Mouse (Mus musculus) retina, postnatal 1 day (tissue): Measurements from ENCODE around the gene Hsd11b2.

Source experiments
- DNase-seq: peaks from one replicate; pipeline ENCODE4 v3.0.0-alpha.2; 2012

Gene Hsd11b2

DNA sequence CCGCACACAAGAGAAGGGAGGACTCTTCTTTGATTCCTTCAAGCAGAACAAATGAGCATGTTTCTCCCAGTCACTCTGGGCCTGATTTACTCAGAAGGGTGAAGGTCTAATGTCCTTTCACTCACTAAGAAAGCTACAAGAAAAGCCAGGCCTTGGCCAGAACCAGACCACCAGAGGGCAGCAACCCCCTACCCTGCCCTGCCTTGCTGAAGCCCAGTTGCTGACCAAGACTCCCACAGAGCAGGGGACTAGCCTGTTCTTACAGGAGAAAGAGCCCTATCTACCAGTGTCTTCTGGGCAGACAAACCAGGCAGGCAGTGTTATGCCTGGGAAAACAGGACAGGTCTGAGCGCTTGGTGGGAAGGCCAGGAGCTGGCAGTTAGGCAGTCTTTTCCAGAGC lies 34.2 kb upstream of the Hsd11b2 start:
- peak; percentile 58 for DNase-seq

DNA sequence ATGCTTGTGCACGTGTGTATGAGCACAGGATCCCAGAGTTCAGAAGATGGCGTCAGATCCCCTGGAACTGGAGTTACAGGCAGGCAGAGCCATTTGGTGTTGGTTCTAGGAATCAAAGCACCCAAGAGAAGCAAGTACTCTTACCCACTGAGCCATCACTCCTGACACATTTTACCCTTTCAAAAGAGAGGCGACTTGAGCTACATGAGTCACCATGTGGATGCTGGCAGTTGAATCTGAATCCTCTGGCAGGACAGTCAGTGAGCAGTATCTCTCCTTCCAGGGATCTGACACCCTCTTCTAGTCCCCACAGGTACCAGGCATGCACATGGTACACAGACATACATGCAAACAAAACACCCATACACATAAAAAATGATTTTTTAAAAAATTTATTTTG lies 30.5 kb upstream of the Hsd11b2 start:
- no peak for DNase-seq

DNA sequence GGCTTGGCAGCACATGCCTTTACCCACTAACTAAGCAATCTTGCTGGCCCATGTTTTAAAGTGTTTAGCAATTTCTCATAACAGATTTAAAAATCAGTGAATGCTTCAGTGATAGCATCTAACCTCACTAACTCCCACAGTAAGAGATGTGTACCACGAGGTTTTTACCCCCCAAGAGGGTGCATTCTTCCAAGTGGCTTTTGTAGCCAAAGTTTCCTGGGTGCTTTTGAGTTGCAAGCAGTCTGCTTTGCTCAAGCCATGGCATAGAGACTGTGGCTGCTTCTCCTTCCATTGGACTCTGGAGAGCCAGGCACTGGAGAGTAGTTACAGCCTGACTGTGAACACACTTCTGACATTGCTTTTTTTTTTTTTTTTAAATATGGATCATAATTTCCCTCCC lies 29.3 kb upstream of the Hsd11b2 start:
- DNase-seq = no peak

DNA sequence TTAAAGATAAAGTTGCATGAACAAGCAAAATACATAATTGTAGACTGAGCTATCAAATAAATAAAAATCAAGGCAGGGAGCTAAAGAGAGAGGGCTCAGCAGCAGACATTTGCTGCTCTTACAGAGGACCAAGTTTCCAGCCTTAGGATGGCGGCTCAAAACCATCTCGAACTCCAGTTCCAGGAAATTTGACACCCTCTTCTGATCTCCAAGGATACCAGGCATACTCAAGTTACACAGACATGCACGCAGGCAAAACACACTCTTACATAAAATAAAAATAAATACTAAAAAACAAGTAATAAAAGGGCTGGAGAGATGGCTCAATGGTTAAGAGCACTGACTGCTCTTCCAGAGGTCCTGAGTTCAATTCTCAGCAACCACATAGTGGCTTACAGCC lies 25.1 kb upstream of the Hsd11b2 start:
- DNase-seq = no peak

DNA sequence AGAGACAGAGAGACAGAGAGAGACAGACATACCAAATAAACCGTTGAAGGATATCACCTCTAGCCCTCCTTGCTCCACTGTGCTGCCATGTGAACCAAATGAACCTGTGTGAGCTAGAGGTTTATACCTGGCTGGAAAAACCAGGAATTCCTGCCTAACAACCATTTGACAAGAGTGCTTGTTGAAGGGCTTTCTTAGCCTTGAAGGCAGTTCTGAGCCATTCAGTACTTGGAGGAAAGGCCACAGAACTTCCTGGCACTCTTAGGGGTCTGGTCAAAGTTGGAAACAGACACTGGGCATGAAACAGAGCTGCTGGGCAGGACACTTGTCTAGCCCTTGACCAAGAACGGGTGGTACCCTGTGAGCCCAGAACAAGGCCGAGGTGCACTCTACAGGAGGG lies 24.0 kb upstream of the Hsd11b2 start:
- DNase-seq = no peak

DNA sequence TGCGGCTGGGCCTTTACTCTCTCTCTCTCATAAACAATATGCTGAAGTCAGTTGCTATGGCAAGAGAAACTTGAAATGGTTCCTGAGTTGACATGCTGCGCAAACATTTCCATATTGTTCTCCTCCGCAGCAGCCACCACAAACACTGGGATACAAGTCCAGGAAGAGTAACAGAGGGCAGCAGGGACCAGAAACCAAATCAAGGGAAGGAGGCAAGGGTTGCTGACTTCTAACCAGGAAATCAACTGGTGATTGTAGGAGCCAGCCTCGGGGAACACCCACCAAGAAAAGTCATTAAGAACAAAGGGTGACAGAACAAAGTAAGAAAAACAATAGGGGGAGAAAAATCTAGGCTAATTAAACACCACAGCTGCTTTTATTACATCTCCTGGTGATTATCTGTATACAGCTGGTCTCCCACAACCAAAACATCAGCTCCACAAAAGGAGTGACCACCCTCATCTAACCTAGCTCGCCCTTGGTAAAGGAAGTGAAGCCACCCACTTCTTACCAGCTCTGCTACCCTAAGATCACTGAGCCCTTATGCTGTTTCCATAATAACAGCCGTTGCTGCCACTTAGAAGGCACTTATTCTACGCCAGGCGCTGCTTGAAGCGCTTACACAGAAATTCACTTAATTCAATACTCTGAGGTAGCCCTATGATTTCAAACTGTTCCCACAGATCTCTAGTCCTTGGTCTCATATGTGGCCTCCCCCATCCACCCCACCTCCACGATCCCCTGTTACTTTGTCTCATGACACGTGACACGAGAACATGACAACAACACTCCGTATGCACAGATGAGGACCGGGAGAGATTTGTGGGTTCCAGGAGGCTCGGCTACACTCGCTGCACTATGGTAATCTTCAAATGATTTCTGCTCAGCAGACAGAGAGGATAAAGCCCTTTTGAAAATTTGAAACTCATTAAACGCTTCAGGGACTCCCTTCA lies 22.9 kb upstream of the Hsd11b2 start:
- peak; percentile 22 for DNase-seq

DNA sequence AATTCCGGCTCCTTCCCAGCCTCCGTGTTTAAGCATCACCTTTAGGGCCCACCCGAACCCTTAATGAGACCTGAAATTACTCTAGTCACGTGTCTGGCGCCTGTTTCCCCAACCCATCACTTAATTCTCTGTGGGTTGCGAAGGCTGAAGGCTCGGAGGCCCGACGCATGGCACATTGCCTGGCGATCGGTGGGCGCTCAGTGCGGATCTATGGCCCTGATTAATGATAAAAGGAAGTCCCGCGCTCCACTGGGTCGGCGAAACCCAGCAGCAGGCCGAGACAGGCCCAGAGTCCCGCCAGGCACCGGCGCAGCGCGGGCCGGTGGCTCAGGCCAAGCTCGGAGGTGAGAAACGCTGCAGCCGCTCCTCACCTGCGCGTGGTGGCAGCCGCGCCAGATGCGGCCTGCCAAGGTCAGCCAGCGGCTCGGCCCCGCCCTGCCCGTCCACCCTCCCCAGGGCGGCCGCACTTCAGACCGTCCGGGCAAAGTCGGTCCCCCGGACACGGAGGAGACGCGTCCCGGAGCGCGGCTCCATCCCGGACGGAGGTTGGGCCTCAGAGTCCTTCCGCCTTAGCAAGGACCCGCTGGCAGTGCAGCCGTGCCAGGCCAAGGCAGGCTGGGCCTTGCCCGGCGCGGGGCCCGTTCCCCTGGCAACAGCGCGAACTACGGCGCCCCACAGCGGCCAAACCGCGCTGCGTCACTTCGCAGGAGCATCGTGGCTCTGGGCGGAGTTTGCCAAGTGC lies 21.9 kb upstream of the Hsd11b2 start, which contains the start of gene Zdhhc1:
Zdhhc1 (minus strand) TSS at position 464 of the 742 bp plus-strand sequence.
- peak; percentile 91 for DNase-seq

DNA sequence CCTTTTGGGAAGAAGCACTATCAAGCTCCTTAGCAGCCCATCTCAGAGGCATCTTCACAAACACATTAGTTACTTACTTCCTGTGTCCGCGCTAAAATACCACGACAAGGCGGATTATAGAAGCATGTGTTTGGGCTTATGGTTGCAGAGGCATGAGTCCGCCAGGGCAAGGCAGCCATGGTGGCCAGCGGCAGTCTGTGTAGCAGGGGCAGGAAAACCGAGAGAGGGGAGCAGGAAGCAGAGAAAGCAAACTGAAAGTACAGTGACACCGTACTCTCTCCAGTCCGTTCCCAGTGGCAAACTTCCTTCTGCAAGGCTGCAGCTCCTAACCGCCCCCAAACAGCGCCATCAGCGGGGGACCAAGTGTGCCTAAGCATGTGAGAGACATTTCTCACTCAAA lies 18.8 kb upstream of the Hsd11b2 start:
- no peak for DNase-seq

DNA sequence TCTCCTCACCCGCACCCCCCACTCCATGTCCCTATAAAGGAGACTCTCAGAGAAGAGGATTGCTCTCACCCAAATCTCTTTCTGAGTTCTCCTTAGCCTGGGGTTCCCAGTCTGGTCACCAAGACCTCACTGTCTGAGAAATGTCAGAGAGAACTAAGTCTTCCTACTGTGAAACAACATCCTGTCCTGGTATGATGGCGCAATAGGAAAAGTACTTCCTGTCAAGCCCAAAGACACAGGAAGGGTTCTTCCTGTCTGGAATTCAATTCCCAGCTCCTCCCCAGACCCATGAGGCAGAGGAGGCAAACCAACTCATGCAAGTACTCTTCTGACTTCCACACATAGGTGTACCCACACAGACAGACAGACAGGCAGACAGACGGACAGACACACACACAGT lies 13.9 kb upstream of the Hsd11b2 start:
- no peak for DNase-seq

DNA sequence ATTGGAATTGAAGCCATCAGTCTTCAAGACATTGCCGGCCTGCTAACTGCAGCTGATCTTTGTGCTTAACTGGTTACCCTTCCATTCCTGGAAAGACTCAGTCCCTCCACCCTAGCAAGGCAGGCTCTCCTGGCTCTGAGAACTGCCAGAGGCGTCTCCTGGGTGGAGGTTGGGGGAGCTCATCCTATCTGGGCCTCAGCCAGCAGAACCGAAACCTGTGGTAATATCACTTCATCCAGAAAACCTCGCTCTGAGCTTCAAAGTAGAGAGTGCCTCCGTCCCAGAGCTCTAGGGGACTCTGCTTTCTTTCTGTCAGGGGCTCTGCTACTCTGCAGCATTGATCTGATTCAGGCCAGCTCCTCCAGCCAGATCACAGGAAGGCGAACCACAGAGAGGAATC lies 11.6 kb upstream of the Hsd11b2 start:
- no peak for DNase-seq

DNA sequence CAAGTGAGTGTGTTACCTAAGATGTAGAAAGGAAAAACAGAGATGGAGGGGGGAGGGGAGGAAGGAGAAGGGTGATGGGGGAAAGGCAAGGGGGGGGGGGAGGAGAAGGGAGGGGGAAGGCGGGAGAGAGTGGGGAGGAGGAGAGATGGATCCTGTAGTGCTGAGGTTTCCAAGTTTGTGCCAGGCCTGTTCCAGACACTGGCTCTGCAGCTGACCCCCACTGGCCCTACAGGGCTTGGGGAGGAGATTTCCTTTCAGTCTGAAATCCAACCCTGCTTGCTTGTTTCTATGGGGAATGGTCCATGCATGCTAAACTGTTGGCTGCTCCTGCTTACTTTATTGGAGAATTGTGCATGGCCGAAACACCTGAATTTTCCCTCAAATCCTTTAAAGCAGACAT lies 9.8 kb upstream of the Hsd11b2 start:
- no peak for DNase-seq

DNA sequence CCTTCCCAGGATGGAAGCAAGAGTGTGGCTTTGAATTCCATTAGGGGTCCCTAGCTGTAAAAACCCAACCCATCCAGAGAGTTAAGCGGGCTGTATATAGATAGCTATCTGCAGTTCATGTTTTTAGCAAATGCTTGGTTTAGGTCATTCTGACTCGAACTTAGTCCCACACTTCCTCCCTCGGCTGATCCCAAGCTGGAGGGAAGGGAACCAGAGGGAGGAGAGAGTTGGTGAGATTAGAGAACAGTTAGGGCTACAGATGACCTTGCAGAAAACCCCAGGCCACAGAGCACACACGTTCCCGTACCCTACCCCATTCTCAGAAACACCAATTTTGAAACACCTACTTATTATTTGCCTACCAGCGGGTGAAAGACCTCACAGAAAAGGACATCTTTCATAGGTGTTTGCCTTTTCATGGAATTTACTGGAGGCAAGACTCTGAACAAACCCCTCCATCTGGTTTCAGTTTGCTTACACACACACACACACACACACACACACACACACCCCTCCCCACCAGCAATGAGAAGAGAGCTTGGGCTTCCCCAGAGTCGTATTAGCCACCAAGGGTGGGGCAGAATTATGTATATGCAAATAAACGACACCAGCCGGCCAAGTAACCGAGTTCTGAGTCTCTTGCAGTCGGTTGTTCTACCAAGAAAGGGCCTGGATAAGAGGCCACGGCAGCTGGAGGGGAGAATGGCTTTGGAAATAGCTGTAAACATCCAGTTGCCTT lies 8.4 kb upstream of the Hsd11b2 start:
- DNase-seq = no peak

DNA sequence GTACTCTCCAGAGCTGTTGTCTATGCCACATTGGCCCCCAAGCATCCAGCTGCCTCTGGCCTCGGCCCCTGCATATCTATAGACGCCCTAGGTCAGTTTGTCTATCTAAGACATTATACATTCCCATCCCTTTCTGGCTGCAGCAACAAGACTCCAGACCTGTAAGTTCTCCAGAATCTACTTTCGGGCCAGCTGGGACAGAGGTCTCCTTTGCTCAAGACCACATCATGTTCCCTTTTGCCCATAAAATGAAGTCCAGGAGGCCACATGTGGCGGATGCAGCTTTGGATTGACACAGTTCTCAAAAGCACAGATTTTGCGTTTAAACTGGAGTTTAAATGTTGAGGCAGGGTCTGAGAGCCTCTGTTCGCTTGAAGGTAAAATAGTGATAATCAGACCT lies 4.4 kb upstream of the Hsd11b2 start:
- DNase-seq = no peak

DNA sequence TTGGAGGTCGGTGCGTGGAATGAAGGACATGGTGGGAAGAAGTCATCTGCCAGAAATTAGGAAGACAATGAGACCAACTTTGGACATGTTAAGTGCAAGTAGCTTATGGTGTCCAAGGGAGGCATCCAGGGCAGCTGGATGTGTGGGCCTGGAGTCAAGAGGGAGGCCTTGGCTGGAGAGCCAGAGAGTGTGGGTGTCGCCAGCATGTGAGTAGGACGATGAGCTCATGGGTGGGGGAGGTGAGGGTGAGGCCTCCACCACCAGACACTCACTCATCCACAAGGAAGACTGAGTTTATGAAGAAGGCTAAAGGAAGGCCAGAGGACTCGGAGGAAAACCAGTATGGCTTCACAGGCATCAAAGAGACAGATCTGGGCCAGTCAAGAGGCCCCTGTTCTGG lies 3.9 kb upstream of the Hsd11b2 start:
- no peak for DNase-seq

DNA sequence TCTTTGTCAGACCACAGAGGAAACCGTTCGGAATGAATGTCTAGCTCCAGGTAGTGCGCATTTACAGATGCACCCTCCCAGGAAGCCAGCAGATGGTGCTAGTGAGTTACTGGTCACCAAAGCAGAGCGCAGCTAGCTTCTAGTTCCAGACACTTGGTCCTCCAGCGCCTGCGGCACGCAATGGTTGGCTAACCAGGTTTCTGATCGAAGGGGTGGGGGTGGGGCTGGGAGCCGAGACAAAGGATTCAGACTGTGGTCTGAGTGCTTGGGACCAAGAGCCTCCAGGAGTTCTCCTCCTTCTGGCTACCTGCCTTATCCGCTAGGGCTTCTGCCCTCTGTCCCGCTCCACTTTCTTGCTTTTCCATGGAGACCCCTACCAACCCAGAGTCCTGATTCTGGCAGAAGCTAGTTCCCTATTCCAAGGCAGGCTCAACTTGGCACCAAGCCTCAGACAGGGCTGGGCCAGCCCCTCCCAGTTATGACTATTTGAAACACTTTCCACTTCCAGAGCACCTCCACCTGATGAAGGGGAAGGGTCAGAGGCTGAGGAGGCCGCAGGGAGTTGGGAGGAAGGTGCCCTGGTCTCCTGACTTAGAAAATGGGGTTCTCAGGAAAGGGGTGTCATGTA lies 2.4 kb upstream of the Hsd11b2 start:
- DNase-seq = peak; percentile 90

DNA sequence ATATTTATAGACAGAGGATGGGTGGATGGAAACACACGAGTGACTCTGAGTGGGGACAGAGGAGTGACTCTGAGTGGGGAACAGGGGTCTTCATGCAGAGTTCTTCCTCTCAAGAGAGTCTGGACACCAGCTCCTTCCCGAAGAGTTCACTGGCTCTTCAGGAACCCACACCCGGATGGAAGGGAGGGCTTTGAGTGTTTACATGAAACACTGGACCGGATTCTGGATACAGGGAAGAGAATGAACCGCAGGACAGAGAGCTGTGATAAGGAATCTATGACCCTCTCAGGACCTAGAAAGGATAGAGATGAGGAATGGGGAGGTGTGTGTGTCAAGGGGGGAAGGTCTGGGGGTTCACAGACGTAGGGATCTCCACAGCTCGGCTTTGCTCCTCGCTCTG lies 1.2 kb upstream of the Hsd11b2 start:
- DNase-seq = peak; percentile 10

DNA sequence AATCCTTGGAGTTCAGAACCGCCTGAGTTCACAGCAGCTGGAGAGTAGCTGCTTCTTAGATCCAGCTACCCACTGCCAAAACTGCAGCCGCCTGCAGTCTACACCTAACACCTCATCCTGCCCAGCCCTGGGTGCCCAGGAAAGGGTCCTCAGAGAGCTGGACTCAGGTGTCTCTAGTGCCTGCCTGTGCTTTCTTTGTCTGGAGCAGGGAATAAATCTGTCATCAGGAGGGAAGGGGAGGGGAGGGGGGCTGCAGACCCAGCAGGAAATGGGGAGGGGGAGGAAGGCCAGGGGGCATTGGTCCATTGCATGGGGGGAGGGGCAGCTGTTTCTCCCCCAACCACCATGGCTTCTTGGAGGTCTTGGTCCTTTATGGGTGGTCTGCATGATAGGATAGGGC lies 1.0 kb downstream of the Hsd11b2 start:
- peak; percentile 14 for DNase-seq

DNA sequence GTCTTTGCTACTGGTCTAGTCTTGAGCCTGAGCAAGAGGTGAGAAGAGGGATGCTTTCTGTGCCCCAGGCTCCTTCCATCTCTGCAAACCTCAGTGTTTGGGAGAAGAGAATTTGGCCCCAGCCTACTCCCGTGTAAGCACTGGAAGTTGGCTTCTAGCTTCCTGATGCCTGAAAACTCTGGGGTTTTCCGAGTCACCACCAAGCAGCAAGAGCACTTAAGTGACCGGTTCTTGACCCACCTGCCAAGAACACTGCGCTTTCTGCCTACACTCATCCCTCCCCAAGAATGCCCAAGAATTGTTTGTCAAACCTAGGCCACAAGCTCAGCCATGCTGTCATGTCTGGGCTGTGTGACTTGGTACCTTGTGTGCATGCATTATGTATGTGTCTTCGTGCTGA lies 2.0 kb downstream of the Hsd11b2 start:
- no peak for DNase-seq

DNA sequence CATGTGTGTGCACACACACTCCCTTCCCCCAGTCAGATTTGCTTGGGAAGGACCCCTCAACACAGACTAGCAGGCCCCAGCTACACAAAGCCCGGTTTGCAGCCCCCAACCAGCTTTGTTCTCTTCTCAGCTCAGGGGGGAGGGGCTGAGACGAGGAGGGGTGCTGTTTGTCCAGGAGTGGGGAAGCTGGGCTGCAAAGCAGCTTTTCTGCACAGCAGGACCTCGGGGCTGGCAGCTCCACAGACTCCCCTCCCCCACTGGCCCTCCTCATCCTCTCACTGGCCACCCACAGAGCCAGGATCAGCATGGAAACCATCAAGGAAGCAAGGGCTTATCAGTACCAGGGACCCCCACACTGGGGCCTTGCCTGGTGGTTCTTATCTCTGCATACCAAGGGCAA lies 2.5 kb downstream of the Hsd11b2 start:
- DNase-seq = peak; percentile 60

DNA sequence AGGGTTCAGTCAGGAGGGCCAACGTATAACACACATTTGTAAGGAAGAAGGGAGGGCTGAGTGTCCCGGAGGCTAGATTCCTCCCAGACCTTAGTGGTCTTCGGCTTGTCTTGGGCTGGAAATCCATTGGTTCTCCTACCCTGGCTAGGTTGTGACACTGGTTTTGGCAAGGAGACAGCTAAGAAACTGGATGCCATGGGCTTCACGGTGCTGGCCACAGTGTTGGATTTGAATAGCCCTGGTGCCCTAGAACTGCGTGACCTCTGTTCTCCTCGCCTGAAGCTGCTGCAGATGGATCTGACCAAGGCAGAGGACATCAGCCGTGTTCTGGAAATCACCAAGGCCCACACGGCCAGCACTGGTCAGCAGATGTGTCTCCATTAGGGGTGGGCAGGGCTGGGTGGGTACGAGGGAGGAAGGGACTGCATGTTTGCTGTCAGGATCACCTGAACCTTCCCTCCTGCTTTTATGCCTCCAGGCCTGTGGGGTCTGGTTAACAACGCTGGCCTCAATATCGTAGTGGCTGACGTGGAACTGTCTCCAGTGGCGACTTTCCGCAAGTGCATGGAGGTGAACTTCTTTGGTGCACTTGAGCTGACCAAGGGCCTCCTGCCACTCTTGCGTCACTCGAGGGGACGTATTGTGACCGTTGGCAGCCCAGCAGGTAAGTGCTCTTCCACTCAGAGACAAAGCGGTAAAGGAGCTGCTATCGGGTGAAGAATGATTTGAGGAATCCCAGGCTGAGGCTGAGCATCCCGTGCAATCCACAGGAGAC lies 3.6 kb downstream of the Hsd11b2 start:
- peak; percentile 8 for DNase-seq

DNA sequence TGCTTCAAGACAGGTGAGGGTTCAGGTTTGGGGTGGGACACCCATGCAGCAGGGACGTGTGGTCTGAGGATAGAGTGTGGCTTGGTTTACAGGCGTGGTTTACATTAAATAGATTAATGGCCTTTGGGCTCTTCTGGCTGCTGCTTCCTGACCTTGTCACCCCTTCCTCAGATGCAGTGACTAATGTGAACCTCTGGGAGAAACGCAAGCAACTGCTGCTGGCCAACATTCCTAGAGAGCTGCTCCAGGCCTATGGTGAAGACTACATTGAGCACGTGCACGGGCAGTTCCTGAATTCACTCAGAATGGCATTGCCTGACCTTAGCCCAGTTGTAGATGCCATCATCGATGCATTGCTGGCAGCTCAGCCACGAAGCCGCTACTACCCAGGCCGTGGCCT lies 4.3 kb downstream of the Hsd11b2 start:
- no peak for DNase-seq

DNA sequence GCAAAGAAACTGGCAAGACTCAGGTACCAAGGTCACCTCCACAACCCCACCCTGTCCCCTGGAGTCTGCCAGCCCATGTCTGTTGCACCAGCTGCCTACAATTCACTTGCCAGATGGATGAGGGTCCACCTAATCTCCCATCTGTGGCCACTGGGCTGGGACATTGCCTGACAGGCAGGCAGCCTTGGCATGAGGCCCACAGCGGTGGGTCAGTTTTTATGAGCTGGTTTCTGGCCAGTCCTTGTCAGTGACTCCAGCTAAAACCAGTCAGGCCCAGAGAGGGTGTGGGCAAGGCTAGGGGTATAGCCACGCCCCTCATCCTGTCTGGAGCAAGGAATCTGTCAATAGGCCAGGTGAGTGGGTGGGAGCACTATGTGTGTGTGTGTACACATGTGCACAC lies 8.6 kb downstream of the Hsd11b2 start:
- DNase-seq = peak; percentile 44
